Mouse (Mus musculus): ENCODE measurements around the gene Xpo4.
"Not testable (repeated sequence)": the region's sequence is repeated elsewhere in the genome, so short reads cannot be mapped to it uniquely, and the experiment has no call there.

The Xpo4 gene

DNA sequence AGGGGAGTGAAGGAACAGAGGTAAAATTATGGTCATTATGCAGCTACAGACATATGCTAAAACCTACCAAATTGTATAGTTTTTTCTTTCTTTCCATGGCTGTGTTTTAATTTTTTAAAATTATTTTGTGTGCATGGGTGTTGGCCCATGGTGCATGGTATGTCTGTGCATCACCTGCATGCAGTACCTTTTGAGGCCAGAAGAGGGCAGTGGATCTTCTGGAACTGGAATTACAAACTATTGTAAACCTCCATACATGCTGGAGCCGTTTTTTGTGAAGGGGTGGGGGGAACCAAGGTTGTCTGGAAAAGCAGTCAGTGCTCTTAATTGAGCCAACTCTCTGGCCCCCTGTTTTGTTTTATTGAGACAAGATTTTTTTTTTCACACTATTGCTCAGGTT, 19.3 kb upstream of the Xpo4 start:
- no peak for DNase-seq (ENCODE audit: extremely low read depth, low read depth, low spot score)

DNA sequence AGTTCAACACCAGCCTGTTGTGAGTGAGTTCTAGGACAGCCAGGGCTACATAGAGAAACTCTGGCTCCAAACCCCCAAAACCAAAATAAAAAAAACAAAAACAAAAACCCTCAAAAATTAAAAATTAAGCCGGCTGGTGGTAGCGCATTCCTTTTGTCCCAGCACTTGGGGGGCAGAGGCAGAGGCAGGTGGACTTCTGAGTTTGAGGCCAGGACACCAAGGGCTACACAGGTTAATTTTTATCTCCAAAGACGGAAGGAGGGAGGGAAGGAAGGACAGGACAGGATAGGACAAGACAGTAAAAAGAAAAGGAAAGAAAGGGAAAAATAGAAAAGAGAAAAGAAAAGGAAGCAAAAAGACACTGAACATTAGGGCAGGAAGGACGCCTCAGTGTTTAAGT, 17.5 kb upstream of the Xpo4 start:
- DNase-seq (ENCODE audit: extremely low read depth, low read depth, low spot score): no peak

DNA sequence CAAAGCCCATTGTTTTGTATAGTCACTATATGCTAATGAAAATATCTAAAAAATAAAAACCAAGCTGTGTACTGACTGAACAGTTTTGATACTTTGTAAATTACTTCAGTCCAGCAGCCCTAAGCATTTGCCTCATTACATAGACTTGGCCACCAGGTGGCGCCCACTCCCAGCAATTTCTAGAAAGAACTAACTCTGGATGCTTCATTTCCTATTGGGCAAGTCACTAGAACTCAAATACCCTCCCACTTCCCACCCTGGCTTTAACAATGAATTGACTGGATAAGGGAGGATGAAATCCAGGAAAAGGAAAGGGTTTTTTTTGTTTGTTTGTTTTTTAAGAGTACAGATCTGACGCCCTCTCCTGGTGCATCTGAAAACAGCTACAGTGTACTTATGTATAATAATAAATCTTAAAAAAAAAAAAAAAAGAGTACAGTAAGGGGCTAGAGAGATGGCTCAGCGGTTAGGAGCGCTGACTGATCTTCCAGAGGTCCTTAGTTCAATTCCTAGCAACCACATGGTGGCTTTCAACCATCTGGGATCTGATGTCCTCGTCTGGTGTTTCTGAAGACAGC, 14.8 kb upstream of the Xpo4 start:
- no peak for DNase-seq (ENCODE audit: extremely low read depth, low read depth, low spot score)

DNA sequence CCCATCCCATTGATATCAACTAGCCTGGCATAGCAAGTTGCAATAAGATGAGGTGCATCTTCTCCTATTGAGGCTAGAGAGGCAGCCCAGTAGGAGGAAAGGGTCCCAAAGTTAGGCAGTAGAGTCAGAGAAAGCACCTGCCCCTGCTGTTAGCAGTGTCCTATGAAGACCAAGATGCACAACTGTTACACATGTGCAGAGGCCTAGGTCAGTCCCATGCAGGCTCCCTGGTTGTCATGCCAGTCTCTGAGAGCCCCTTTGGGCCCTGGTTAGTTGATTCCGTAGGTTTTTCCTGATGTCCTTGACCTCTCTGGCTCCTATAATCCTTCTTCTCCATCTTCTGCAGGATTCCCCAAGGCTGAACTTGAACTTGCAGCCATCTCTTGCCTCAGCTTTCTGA, 14.3 kb upstream of the Xpo4 start:
- no peak for DNase-seq (ENCODE audit: extremely low read depth, low read depth, low spot score)

DNA sequence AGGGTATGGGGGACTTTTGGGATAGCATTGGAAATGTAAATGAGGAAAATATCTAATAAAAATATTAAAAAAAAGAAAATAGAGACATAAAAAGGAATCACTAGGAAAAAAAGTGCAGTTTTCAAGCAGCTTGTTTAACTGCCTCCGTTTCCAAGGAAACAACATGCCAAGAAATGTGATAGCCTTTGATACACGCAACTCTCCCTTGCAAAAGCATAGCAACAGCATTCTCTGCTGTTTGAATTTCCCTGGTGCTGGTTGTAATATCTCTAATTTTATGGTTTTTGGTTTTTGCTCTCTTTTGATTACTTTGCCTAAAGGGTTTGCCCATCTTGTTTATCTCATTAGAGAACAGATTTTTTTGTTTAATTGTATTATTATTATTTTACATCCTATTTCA, 10.3 kb upstream of the Xpo4 start:
- DNase-seq (ENCODE audit: extremely low read depth, low read depth, low spot score): no peak

DNA sequence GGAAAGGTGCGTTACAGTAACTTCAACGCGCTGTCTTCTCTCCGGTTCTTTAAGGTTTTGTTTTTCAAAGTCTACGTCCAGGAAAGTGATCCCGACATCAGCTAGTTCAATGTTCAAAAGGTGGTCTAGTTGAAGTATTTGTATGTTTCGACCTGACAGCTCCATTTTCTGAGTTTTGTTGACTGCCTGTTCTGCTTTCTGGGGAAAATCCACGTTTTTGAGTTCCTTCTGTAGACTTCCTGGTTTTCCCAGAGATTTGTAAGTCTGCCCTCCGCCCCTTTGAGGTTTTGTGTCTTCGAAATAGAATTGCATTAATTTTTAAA, 359 bp upstream of the Xpo4 start:
- no peak for DNase-seq (ENCODE audit: extremely low read depth, low read depth, low spot score)

DNA sequence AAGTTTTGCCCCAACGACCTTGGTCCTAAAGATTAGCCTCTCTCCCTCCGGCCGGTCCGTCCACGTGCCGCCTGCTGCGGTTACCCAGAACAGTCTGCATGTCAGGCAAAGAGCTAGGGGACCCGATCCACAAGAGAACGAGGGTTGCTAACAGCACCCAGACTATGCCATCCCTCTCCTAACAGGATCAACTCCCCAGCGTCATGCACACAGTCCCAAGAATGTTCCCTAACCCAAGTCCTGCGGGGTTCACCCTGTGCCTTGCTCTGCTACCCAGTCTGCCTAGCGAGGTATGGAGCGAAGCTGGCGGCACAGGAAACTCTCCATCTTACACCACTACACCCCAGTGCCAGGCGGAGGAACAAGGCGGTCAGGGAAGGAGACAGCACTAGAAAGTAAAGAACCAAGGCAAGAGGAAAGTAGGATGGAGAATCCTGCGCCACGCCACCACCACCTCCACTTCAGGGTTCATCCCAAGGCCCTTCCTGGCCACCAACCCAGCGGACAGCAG, 864 bp downstream of the Xpo4 start:
- no peak for DNase-seq (ENCODE audit: extremely low read depth, low read depth, low spot score)

DNA sequence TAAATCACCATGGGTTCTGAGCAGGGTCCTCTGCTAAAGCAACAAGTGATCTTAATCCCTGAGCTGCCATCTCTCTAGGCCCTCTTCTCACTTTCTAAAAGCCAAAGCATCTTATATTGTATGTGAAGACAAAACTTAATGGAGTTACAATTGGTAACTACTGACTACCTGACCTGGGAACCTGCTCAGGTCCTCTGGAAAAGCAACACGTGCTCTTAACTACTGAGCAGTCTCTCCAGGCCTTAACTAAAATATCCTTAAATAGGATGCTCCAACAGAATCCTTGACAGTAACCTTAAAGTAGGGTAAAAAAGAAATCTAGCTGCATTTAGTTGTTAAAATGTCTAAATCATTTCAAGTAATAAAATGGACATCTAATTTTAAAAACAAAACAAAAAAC, 1.6 kb downstream of the Xpo4 start:
- DNase-seq (ENCODE audit: extremely low read depth, low read depth, low spot score): no peak

DNA sequence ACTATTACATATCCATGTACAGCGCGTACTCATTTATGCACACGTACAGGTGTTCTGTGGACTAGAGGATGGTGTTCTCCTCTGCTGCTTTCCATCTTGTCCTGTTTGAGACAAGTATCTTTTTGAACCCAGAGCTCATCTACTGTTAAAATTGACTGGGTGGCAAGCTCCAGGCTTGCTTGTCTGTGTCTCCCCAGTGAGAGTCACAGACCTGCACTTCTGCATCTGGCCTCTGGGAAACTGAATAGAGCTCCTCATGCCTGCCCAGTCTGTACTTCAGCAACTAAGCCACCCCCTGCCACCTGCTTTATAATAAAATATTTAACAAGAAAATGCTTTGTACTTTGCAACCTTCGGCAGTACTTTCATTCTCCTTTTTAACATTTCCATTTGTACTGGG, 6.9 kb downstream of the Xpo4 start:
- DNase-seq (ENCODE audit: extremely low read depth, low read depth, low spot score): no peak

DNA sequence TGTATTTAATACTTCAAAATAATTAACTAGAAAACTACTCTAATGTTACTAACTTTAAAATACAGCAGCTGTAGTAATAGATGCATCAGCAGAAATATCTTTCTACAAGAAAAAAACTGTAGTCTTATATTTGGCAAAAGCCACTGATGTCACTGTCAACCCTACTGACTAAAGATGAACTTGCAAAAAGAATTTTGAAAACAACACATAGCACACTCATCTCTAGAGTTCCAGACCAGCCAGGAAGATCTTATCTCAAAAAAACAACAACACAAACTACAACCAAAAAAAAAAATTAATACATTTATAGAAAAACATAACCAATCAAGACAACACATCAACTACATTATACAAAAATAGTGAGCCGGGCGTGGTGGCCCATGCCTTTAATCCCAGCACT, 7.7 kb downstream of the Xpo4 start:
- no peak for DNase-seq (ENCODE audit: extremely low read depth, low read depth, low spot score)

DNA sequence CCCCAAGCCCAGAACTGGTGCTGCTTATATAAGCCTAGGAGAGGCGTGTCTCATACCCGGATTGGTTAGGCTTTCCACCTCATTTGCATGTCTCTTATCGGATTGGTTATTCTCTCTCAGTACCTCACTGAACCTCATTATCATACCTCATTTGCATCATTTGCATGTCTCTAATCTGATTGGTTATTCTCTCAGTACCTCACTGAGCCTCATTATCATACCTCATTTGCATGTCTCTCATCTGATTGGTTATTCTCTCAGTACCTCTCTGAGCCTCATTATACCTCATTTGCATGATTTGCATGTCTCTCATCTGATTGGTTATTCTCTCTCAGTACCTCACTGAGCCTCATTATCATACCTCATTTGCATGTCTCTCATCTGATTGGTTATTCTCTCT, 8.7 kb downstream of the Xpo4 start:
- DNase-seq (ENCODE audit: extremely low read depth, low read depth, low spot score): not testable (repeated sequence)

DNA sequence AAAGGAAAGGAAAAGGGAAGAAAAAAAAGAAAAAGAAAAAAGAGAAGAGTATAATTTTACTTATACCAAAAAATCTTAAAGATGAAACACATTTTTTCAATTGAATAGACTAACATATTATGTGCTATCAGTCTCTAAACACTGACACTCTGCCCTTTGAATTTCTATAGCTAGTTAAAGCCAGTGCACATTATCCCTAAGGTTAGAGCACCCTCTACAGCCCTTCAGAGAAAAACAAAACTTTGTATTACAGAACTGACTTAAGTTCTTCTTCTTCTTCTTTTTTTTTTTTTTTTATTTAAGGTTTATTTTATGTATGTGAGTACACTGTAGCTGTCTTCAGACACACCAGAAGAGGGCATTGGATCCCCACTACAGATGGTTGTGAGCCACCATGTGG, 15.7 kb downstream of the Xpo4 start:
- no peak for DNase-seq (ENCODE audit: extremely low read depth, low read depth, low spot score)

DNA sequence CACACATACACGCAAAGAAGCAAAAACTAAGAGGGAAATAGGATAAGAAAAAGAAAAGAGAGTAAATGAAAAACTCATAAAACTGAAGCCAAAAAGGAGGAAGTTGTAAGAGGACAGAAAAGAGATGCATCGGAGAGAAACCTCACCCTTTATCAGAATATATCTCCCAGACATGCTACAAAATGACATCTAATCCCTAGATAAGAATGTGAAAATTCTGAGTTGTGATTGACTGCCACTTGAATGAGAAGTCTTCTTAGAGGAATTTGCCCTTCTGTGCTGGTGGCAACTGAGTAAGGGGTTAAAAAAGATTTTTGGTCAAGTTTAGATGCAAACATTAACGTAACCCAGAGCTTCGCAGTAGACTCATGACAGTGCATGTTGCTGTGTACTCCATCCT, 19.1 kb downstream of the Xpo4 start:
- no peak for DNase-seq (ENCODE audit: extremely low read depth, low read depth, low spot score)

DNA sequence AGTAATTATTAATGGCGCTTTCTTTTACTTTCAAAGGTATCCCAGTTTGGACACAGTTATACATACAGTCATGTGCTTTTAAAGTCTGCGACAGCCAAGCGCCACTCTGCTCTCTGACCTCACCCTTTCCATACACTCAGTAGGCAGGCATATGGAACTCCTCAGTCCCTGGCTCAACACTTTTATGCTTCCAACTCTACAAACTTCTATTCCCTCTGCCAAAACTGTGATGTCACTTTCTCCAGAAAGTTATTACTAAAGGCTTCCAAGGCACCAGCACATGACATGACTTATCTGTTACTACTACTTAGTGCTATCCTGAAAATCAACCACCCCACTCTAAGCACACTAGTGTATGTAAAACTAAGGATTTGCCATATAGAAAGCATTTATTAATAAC, 26.1 kb downstream of the Xpo4 start:
- no peak for DNase-seq (ENCODE audit: extremely low read depth, low read depth, low spot score)

DNA sequence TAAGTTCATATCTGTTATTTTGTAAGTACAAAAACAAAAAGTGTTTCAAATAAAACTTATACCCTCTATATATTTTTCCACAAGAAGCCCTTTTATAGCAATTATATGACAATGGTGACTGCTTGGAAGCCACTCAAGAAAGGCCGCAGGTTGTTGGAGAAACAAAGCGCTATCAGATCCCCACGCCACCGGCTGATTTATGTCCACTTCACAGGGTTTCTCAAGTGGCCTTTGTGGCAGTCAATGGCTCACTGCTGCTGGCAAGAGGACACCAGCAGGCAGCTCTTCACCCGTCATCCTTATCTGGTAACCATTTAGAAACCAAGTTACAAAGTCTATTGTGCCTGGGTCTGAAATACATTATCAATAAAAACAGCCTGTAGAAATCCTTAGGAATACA, 31.1 kb downstream of the Xpo4 start:
- no peak for DNase-seq (ENCODE audit: extremely low read depth, low read depth, low spot score)

DNA sequence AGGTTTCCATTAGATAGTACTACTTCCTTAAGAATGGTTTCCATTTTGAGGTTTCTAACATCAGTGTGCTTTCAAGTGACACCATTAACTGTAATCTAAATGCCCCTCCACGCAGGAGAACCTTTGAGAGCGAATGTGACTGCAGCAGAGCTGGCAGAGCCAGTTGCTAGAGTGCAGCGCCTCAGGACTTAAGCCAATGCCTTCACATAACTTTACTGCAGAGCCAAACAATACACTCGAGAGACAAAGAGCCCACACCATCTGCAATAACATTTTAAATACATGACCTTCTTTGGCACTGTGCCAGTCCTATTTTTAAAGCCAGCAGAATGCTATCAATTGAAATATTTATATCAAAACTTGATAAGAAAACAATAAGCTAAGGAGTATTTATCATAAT, 35.6 kb downstream of the Xpo4 start:
- no peak for DNase-seq (ENCODE audit: extremely low read depth, low read depth, low spot score)

DNA sequence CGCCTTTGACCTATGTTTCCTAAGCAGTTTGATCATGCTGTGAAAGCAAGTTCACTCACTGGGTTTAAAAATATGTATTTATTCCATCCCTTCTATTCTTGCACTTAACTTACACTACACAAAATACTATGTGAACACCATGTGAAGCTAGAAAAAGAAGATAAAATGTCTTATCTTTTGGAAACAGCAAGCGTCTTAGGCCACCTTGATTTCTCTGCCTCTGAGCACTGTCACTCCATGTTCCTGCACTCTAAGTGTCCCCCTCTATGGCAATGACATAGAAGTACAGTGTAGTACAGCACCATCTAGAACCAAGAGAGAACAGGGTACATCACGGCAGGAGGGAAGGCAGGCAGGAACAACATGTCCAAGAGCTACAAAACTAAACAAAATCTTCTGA, 42.3 kb downstream of the Xpo4 start:
- no peak for DNase-seq (ENCODE audit: extremely low read depth, low read depth, low spot score)

DNA sequence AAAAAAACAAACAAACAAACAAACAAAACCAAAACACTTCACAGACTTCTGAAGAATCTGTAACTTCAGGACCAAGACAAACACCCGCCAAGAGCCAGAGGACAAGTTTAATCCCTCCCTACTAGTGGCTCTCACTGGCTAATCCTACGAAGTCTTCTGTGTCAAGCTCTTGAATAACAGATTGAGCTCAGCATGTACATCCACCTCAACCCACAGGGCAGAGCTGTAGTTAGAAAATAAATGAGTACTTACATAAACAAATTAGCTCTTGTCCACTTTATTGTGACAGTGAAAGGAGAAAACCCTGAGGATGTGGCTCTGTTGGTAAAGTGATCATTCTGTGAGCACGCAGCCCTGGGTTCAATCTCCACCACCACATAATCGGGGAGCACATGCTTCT, 43.5 kb downstream of the Xpo4 start:
- DNase-seq (ENCODE audit: extremely low read depth, low read depth, low spot score): peak; percentile 30

DNA sequence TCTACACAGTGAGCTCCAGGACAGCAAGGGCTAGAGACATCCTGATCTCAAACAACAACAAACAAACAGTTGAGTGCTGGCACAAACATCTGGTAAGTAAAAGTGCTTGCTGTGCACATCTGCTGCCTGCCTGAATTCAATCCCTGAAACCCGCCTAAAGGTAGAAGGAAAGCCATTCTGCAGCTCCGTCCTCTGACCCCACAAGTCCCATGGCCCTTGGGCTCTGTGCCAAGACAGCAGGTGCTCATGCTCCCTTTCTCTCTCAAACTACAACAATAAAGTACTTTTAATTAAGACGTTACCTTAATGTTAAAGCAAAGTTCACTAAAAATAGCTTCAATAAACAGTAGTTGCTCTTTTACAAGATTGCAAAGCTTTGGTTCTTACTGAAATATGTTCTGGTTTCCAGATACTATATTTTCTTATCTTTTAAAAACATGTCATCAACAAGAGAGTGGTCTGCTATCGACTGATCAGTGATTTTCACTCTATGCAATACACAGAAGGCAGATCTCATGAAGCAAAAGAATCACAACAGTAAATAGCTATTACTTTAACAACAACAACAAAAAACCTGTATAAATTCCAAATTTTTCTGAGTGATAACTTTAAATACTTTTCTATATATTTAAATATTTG, 44.5 kb downstream of the Xpo4 start:
- DNase-seq (ENCODE audit: extremely low read depth, low read depth, low spot score): no peak

DNA sequence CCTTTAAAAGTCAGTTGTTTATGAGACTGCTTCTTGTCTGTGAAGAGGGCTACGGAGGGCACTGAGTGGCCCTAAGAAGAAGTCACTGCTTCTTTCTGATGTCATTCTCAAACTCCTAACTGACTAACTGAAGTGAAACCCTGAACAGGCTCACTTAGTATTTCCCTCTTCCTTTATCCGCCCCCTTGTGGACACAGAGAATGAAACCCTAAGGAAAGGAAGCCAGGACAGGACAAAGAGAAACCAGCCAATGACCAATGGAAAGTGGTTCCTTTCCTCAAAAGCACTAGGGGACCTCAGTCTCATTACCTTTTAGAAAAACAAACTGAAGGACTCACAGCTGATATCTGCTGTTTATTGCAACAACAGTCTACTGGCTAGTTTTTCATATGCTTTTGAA, 45.7 kb downstream of the Xpo4 start:
- DNase-seq (ENCODE audit: extremely low read depth, low read depth, low spot score): no peak

DNA sequence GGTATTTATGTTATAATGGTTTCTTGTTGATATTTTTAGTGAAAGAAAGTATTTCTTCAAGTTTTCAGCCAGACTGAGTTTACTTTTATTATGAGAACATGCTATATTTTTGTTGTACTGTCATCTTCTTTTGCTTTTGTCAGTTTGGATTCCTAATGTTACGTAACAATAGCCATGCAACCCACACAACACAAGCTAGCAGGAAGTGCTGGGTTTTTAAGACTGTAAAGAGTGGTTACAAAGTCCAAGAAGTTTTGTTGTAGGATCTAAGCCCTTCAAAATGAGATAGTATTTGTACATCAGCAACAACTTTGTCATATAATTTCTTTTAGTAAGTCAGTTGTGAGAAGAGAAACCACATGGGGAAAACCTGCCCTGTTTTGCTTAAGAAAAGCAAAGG, 47.6 kb downstream of the Xpo4 start:
- DNase-seq (ENCODE audit: extremely low read depth, low read depth, low spot score): no peak

DNA sequence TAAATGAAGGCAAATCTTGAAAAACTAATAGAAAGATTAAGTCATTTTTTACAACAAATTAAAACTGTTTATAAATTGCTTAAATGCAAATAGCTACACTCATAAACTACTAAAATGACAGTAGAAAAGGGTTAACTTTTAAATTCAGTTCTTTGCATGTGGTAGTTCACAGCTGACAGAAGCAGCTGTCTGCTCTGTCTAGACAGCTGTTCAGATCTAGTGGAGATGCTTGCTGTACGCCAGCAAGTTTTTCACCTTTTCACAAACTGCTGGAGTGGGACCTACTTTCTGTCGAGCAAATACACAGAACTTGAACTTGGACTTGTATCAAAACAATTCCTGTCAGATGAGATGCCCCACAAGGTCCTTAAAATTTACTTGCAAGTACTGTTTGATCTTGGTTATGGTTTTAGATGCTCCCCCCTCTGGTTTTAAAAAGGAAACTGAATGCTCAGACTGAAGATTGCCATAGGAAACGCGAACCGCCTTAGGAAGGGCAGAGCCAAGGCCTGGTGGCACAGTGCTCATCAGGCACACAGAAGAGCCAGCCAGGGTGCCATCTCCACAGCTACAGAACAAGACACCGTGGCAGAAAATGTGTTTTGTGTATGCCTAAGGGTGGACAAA, 48.8 kb downstream of the Xpo4 start:
- DNase-seq (ENCODE audit: extremely low read depth, low read depth, low spot score): no peak

DNA sequence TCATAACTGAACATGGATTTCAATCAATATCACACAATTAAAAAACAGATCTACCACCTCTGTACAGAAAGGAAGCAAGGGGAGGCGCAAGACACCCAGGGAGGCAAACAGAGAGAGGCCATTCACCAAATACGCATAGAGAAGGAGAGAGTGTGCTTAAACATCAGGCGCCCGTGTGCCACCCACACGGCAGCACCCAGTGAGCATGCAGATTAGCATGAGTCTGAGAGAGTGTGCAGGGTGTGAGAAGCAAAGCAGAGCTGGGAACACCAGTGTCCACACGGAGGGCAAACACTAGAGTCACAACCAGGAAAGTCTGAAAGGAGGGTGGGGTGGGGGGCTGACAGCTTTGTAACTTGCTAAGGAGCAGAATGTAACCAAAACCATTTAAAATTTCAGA, 49.4 kb downstream of the Xpo4 start:
- no peak for DNase-seq (ENCODE audit: extremely low read depth, low read depth, low spot score)

Measured in fat pad, adult 2 months (tissue).